Mouse (Mus musculus) liver, embryonic 15.5 days (tissue): ENCODE data around the gene Gsta4. TPM values are rescaled to one million over a fixed set of nuclear protein-coding genes. Genes with fewer than 3 reads are reported as not detected.
"Not testable (repeated sequence)": the region's sequence is repeated elsewhere in the genome, so short reads cannot be mapped to it uniquely, and the experiment has no call there.

Experiments
- ATAC-seq: fragments of 200-750 bp; cut with Nextera tagmentation; 2 replicates; pipeline ENCODE4 v1.8.0; 2017; ENCODE audit warnings: moderate number of reproducible peaks, mild to moderate bottlenecking, moderate library complexity; ENCODE audit not compliant: insufficient read depth
- H3K27ac ChIP-seq: fragments of 300-500 bp; sonication (generic); replicated peaks from 2 replicates; pipeline ENCODE4 v1.5.1; 2015; ENCODE audit warnings: mild to moderate bottlenecking, inconsistent platforms
- H3K27me3 ChIP-seq: fragments of 300-500 bp; sonication (generic); 2 replicates; pipeline ENCODE4 v1.6.1; 2015; ENCODE audit warnings: mild to moderate bottlenecking, inconsistent platforms
- H3K36me3 ChIP-seq: fragments of 300-500 bp; sonication (generic); replicated peaks from 2 replicates; pipeline ENCODE4 v1.6.1; 2015; ENCODE audit warnings: moderate library complexity, mild to moderate bottlenecking, inconsistent platforms
- H3K4me1 ChIP-seq: fragments of 300-500 bp; sonication (generic); replicated peaks from 2 replicates; pipeline ENCODE4 v1.6.1; 2015; ENCODE audit warnings: inconsistent platforms
- H3K4me2 ChIP-seq: fragments of 300-500 bp; sonication (generic); 2 replicates; pipeline ENCODE4 v1.6.1; 2015; ENCODE audit warnings: moderate library complexity, mild to moderate bottlenecking, inconsistent platforms
- H3K4me3 ChIP-seq: fragments of 300-500 bp; sonication (generic); replicated peaks from 2 replicates; pipeline ENCODE4 v1.5.1; 2015; ENCODE audit warnings: mild to moderate bottlenecking, inconsistent platforms
- H3K9ac ChIP-seq: fragments of 300-500 bp; sonication (generic); 2 replicates; pipeline ENCODE4 v1.6.1; 2015; ENCODE audit warnings: moderate library complexity, mild to moderate bottlenecking, inconsistent platforms
- H3K9me3 ChIP-seq: fragments of 300-500 bp; sonication (generic); replicated peaks from 2 replicates; pipeline ENCODE4 v1.6.1; 2016; ENCODE audit warnings: inconsistent platforms
- WGBS: fragments of 180-500 bp; shearing (Covaris S2); methylation state at CpG from one replicate; pipeline ENCODE4 v1.1.7; 2015; ENCODE audit warnings: mixed read lengths; ENCODE audit not compliant: insufficient replicate concordance; 5-methylcytosine and 5-hydroxymethylcytosine counted together
- polyA plus RNA-seq: library from polyadenylated mRNA; unstranded; fragments of >200 nt; fragmentation: Nextera tagmentation; extraction: Ambion mirVana; gene quantifications from 2 replicates; pipeline ENCODE4 v1.2.1, GENCODE M21; 2015

Gene Gsta4
- polyA plus RNA-seq, 1 experiment from 2014 or later = 36.2 TPM

- ATAC-seq, H3K4me3 ChIP-seq, H3K27ac ChIP-seq, H3K36me3 ChIP-seq, H3K4me1 ChIP-seq, H3K4me2 ChIP-seq, H3K9me3 ChIP-seq, H3K27me3 ChIP-seq, H3K9ac ChIP-seq: not testable (repeated sequence)
- no CpG with 5 or more reads among the region's 10 CpGs for WGBS
These were observed 50.6 kb downstream of the Gsta4 start for GRCm38 (mm10) chr9:78233121-78233695.

DNA sequence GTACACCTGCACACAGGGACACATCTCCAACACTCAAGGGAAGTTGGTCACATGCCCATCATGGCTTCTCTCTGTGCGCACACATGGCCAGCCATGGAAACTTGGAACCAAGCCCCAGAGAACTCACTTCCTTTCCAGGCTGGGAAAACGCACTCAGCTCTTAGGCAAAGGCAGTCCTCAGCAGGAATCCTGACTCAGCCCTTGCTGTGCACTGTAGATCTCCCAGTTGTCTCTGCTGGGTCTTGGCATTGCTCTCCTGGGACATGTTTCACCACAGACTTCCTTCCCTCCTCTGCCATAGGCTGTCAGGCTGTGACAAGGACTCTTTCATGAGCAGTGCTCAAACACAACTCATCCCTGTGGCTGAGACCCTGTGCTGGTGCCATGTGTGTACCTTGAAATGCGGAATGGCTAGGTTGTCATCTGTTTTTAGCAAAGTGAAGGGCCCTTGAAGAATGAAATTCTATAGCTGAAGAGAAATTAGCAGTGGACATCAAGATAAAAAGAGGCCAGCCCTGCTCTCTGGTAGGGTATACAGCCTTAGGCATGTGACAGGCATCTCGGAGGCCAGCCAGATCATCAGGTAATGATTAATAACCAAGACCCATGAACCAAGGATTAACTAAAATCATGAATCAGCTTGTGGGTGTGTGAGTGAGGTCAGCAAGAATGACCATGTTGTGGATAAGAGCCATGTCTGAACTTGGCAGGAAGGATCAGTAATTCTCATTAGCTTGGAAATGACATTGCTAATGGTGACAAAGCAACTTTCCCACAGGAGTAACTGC lies 73.3 kb downstream of the Gsta4 start:
- not testable (repeated sequence) for H3K4me3 ChIP-seq, ATAC-seq, H3K9ac ChIP-seq, H3K9me3 ChIP-seq, H3K4me1 ChIP-seq, H3K27ac ChIP-seq, H3K36me3 ChIP-seq, H3K4me2 ChIP-seq, H3K27me3 ChIP-seq
- WGBS = 50% methylated on average over 4 of the region's 4 CpGs

DNA sequence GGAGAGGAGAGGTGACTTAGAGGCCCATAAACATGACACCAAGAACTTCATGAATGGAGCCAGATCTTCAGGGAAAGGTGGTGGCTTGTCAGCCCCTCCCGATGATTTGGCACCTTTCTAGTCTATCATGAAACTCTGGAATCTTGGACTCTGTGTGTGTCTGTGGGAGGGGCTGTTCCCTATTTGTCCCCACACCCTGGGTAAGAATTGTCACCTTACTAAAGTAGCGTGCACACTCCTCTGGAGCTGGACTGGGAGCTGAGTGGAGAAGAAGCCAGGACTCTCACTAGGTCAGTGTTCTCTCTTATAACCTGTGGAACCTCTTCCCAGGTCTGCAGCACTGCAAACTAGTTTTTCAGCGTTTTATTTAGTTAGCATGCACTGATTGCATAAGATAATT lies 74.3 kb downstream of the Gsta4 start, which contains the start of gene Gm3776:
TSS of gene Gm3776 (plus strand) at position 216 of the 400 bp plus-strand sequence.
- not testable (repeated sequence) for H3K27me3 ChIP-seq, H3K4me3 ChIP-seq, H3K4me2 ChIP-seq, H3K4me1 ChIP-seq, ATAC-seq, H3K36me3 ChIP-seq, H3K27ac ChIP-seq, H3K9ac ChIP-seq, H3K9me3 ChIP-seq
- WGBS = 60% methylated on average over 2 of the region's 3 CpGs

Other genes with a start within 250 kb of the Gsta4 start
- not detected in 2 replicates for gene Gcm1, start 130.8 kb upstream of the Gsta4 start, polyA plus RNA-seq
- gene Fbxo9, start 73.7 kb upstream of the Gsta4 start, polyA plus RNA-seq = 74.2 and 81.2 TPM in 2 replicates
- gene Ick, start 73.6 kb upstream of the Gsta4 start, polyA plus RNA-seq = 4.6 TPM in 2 replicates
- not detected in 2 replicates for gene Gsta1, start 47.9 kb downstream of the Gsta4 start, polyA plus RNA-seq
- 0.26 and 0.36 TPM in 2 replicates for gene Gm3776, start 74.4 kb downstream of the Gsta4 start, polyA plus RNA-seq
- not detected in 2 replicates for gene Gm10639, start 107.1 kb downstream of the Gsta4 start, polyA plus RNA-seq
- gene Omt2a, start 132.0 kb downstream of the Gsta4 start, polyA plus RNA-seq = not detected in 2 replicates
- not detected in 2 replicates for gene Omt2b, start 144.8 kb downstream of the Gsta4 start, polyA plus RNA-seq
- gene Gsta2, start 173.0 kb downstream of the Gsta4 start, polyA plus RNA-seq = 0.23 and 0.51 TPM in 2 replicates
- not detected in 2 replicates for gene Dppa5a, start 185.4 kb downstream of the Gsta4 start, polyA plus RNA-seq
- gene Ooep, start 196.0 kb downstream of the Gsta4 start, polyA plus RNA-seq = 0.03 and 0.08 TPM in 2 replicates
- not detected in 2 replicates for gene Ddx43, start 213.0 kb downstream of the Gsta4 start, polyA plus RNA-seq